Mouse (Mus musculus) right cerebral cortex, postnatal 36 days (tissue): Measurements from ENCODE around the gene Trim62.

Source experiments
- DNase-seq, 2 experiments: peaks; one replicate each; pipeline ENCODE4 v3.0.0; 2022; ENCODE audit warnings: low spot score in 2 of 2, mixed read lengths in 1 of 2

Trim62 gene

DNA sequence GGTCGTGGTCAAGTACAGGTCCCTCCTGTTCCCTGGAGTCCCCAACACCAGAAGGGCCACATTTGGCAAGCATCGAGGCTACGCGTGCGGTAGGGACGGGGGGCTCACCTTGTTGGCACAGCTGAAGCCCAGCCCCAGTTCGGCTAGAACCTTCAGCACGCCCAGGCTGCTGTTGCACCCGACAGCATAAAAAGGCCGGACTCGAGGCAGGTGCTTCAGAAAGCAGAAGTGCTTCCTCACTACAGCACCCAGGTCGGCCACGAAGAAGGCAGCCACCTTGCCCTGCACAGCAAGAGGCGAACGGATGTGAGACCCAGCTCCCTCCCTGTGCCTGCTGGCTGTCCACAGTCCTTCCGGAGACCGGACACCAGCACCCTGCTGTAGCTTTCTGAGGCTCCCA is 76.3 kb downstream of the Trim62 start:
- DNase-seq, result no peak
